Mouse (Mus musculus) MEL (cell line): ENCODE measurements around the gene Actr2. TPM values are rescaled to one million over a fixed set of nuclear protein-coding genes. Genes with fewer than 3 reads are reported as not detected.
A peak's percentile ranks its signal among the peaks of the same experiment; 100 is the strongest.

Source experiments
- DNase-seq: peaks from one replicate; pipeline ENCODE4 v3.0.0; 2011; ENCODE audit warnings: low read depth, low spot score
- H3K27ac ChIP-seq: 2 replicates; pipeline ENCODE4 v1.5.1; 2012; ENCODE audit warnings: low read depth, mild to moderate bottlenecking, control low read depth, low read length, moderate library complexity; ENCODE audit not compliant: control insufficient read depth
- H3K27me3 ChIP-seq, 2 experiments: fragments of 150-350 bp in 1 of 2; sonication (generic) in 1 of 2; 2 replicates each; pipeline ENCODE4 v1.6.1; 2012; ENCODE audit warnings: low read length in 2 of 2, mild to moderate bottlenecking in 2 of 2, improper control_type of control experiment in 1 of 2, moderate library complexity in 1 of 2; ENCODE audit not compliant: insufficient read depth in 2 of 2, control insufficient read depth in 1 of 2
- H3K36me3 ChIP-seq, 2 experiments: 2 replicates each; pipeline ENCODE4 v1.6.1; 2012 to 2014; ENCODE audit warnings: low read length in 2 of 2, improper control_type of control experiment in 1 of 2, inconsistent platforms in 1 of 2, mild to moderate bottlenecking in 1 of 2; ENCODE audit not compliant: insufficient read depth in 2 of 2, control insufficient read depth in 1 of 2
- H3K4me1 ChIP-seq, 2 experiments: fragments of 150-350 bp in 1 of 2; sonication (generic) in 1 of 2; 2 replicates each; pipeline ENCODE4 v1.6.1; 2012; ENCODE audit warnings: low read length in 2 of 2, improper control_type of control experiment in 1 of 2, mild to moderate bottlenecking in 1 of 2; ENCODE audit not compliant: insufficient read depth in 2 of 2, control insufficient read depth in 1 of 2
- H3K4me3 ChIP-seq, 2 experiments: fragments of 150-350 bp in 1 of 2; sonication (generic) in 1 of 2; 2 replicates each; pipeline ENCODE4 v1.5.1; 2012; ENCODE audit warnings: low read depth in 2 of 2, low read length in 2 of 2, mild to moderate bottlenecking in 2 of 2, moderate library complexity in 2 of 2, control low read depth in 1 of 2, improper control_type of control experiment in 1 of 2; ENCODE audit not compliant: control insufficient read depth in 1 of 2, insufficient read depth in 1 of 2
- H3K79me2 ChIP-seq: 2 replicates; pipeline ENCODE4 v1.6.1; 2012; ENCODE audit warnings: mild to moderate bottlenecking, low read length, moderate library complexity; ENCODE audit not compliant: control insufficient read depth, poor library complexity, insufficient read depth
- H3K9ac ChIP-seq: 2 replicates; pipeline ENCODE4 v1.6.1; 2012; ENCODE audit warnings: low read depth, mild to moderate bottlenecking, control low read depth, low read length, moderate library complexity; ENCODE audit not compliant: control insufficient read depth, poor library complexity, severe bottlenecking
- H3K9me3 ChIP-seq: fragments of 150-350 bp; sonication (generic); replicated peaks from 2 replicates; pipeline ENCODE4 v1.6.1; 2012; ENCODE audit warnings: mild to moderate bottlenecking, low read length, improper control_type of control experiment, moderate library complexity; ENCODE audit not compliant: insufficient read depth
- BHLHE40 ChIP-seq: IDR thresholded peaks from 2 replicates; pipeline ENCODE4 v1.6.1; 2012; ENCODE audit warnings: low read depth, mild to moderate bottlenecking, inconsistent platforms, low read length, improper control_type of control experiment, borderline replicate concordance
- CTCF ChIP-seq, 3 experiments: IDR thresholded peaks in 2 of 3; conservative IDR thresholded peaks in 1 of 3; 2 replicates each; pipeline ENCODE4 v1.5.1; 2011 to 2012; ENCODE audit warnings: low read length in 3 of 3, low read depth in 2 of 3, mild to moderate bottlenecking in 2 of 3, improper control_type of control experiment in 1 of 3, inconsistent platforms in 1 of 3, mixed read lengths in 1 of 3, moderate library complexity in 1 of 3; ENCODE audit not compliant: control insufficient read depth in 1 of 3, insufficient read depth in 1 of 3, poor library complexity in 1 of 3, severe bottlenecking in 1 of 3
- E2F4 ChIP-seq: IDR thresholded peaks from 2 replicates; pipeline ENCODE4 v1.6.1; 2011; ENCODE audit warnings: low read depth, low read length, improper control_type of control experiment, borderline replicate concordance
- ELF1 ChIP-seq: IDR thresholded peaks from 2 replicates; pipeline ENCODE4 v1.6.1; 2014; ENCODE audit warnings: low read depth, mild to moderate bottlenecking, inconsistent platforms, low read length, improper control_type of control experiment, moderate library complexity
- EP300 ChIP-seq, 2 experiments: IDR thresholded peaks; 2 replicates each; pipeline ENCODE4 v1.6.1; 2011; ENCODE audit warnings: improper control_type of control experiment in 2 of 2, low read length in 2 of 2, low read depth in 1 of 2, mild to moderate bottlenecking in 1 of 2
- ETS1 ChIP-seq: IDR thresholded peaks from 2 replicates; pipeline ENCODE4 v1.6.1; 2012; ENCODE audit warnings: low read depth, mild to moderate bottlenecking, inconsistent platforms, low read length, improper control_type of control experiment, moderate library complexity
- GATA1 ChIP-seq: IDR thresholded peaks from 2 replicates; pipeline ENCODE4 v1.6.1; 2011; ENCODE audit warnings: low read depth, low read length, improper control_type of control experiment
- JUND ChIP-seq: IDR thresholded peaks from 2 replicates; pipeline ENCODE4 v1.6.1; 2011; ENCODE audit warnings: low read depth, mild to moderate bottlenecking, improper control_type of control experiment, low read length
- MAFK ChIP-seq: IDR thresholded peaks from 2 replicates; pipeline ENCODE4 v1.6.1; 2011; ENCODE audit warnings: low read depth, mild to moderate bottlenecking, low read length, improper control_type of control experiment, borderline replicate concordance
- MEF2A ChIP-seq: IDR thresholded peaks from 2 replicates; pipeline ENCODE4 v1.6.1; 2014; ENCODE audit warnings: low read depth, mild to moderate bottlenecking, inconsistent platforms, low read length, improper control_type of control experiment; ENCODE audit not compliant: poor library complexity, insufficient replicate concordance, severe bottlenecking; ENCODE audit errors: extremely low read depth
- MXI1 ChIP-seq: IDR thresholded peaks from 2 replicates; pipeline ENCODE4 v1.6.1; 2011; ENCODE audit warnings: mild to moderate bottlenecking, low read depth, low read length, improper control_type of control experiment
- MYB ChIP-seq: IDR thresholded peaks from 2 replicates; pipeline ENCODE4 v1.6.1; 2011; ENCODE audit warnings: mild to moderate bottlenecking, low read depth, low read length, improper control_type of control experiment
- NRF1 ChIP-seq: IDR thresholded peaks from 2 replicates; pipeline ENCODE4 v1.6.1; 2014; ENCODE audit warnings: low read depth, mild to moderate bottlenecking, inconsistent platforms, low read length, improper control_type of control experiment, moderate library complexity; ENCODE audit not compliant: poor library complexity, insufficient read depth, severe bottlenecking
- POLR2A ChIP-seq, 2 experiments: IDR thresholded peaks; 2 replicates each; pipeline ENCODE4 v1.6.1; 2011 to 2012; ENCODE audit warnings: low read length in 2 of 2, mild to moderate bottlenecking in 2 of 2, control low read depth in 1 of 2, improper control_type of control experiment in 1 of 2, low read depth in 1 of 2, moderate library complexity in 1 of 2; ENCODE audit not compliant: control insufficient read depth in 1 of 2, insufficient read depth in 1 of 2, poor library complexity in 1 of 2
- POLR2AphosphoS2 ChIP-seq: IDR thresholded peaks from 2 replicates; pipeline ENCODE4 v1.6.1; 2011; ENCODE audit warnings: low read length, improper control_type of control experiment
- RAD21 ChIP-seq: IDR thresholded peaks from 2 replicates; pipeline ENCODE4 v1.6.1; 2011; ENCODE audit warnings: mild to moderate bottlenecking, low read depth, low read length, improper control_type of control experiment
- RCOR1 ChIP-seq: IDR thresholded peaks from 2 replicates; pipeline ENCODE4 v1.6.1; 2012; ENCODE audit warnings: low read depth, mild to moderate bottlenecking, inconsistent platforms, low read length, improper control_type of control experiment
- SIN3A ChIP-seq: IDR thresholded peaks from 2 replicates; pipeline ENCODE4 v1.6.1; 2012; ENCODE audit warnings: low read length, improper control_type of control experiment, inconsistent platforms
- SMC3 ChIP-seq: IDR thresholded peaks from 2 replicates; pipeline ENCODE4 v1.6.1; 2011; ENCODE audit warnings: low read depth, low read length, improper control_type of control experiment
- TAL1 ChIP-seq: IDR thresholded peaks from 2 replicates; pipeline ENCODE4 v1.6.1; 2012; ENCODE audit warnings: mild to moderate bottlenecking, inconsistent platforms, low read length, moderate library complexity, mixed read lengths
- TCF12 ChIP-seq: IDR thresholded peaks from 2 replicates; pipeline ENCODE4 v1.6.1; 2014; ENCODE audit warnings: low read depth, mild to moderate bottlenecking, inconsistent platforms, low read length, improper control_type of control experiment, moderate library complexity
- UBTF ChIP-seq: IDR thresholded peaks from 2 replicates; pipeline ENCODE4 v1.6.1; 2012; ENCODE audit warnings: low read depth, mild to moderate bottlenecking, inconsistent platforms, low read length, improper control_type of control experiment, moderate library complexity, borderline replicate concordance; ENCODE audit not compliant: insufficient read depth
- USF1 ChIP-seq: IDR thresholded peaks from 2 replicates; pipeline ENCODE4 v1.6.1; 2014; ENCODE audit warnings: low read depth, mild to moderate bottlenecking, inconsistent platforms, low read length, improper control_type of control experiment, moderate library complexity
- ZC3H11A ChIP-seq: IDR thresholded peaks from 2 replicates; pipeline ENCODE4 v1.6.1; 2012; ENCODE audit warnings: low read depth, mild to moderate bottlenecking, inconsistent platforms, low read length, improper control_type of control experiment
- ZKSCAN1 ChIP-seq: IDR thresholded peaks from 2 replicates; pipeline ENCODE4 v1.6.1; 2012; ENCODE audit warnings: low read depth, mild to moderate bottlenecking, inconsistent platforms, low read length, improper control_type of control experiment, moderate library complexity
- ZNF384 ChIP-seq: IDR thresholded peaks from 2 replicates; pipeline ENCODE4 v1.6.1; 2012; ENCODE audit warnings: low read depth, mild to moderate bottlenecking, inconsistent platforms, low read length, improper control_type of control experiment
- polyA plus RNA-seq, 2 experiments: library from polyadenylated mRNA; stranded (reverse) in 1 of 2; unstranded in 1 of 2; fragments of >175 nt in 1 of 2; fragments of >200 nt in 1 of 2; gene quantifications; 2 replicates each; pipeline versions ENCODE4 v1.2.1 to v1.2.4; 2012; ENCODE audit warnings: low replicate concordance in 2 of 2, low read depth in 1 of 2; ENCODE audit not compliant: insufficient read length in 2 of 2, insufficient read depth in 1 of 2, missing spikeins in 1 of 2
- total RNA-seq: library from RNA; depleted of rRNA; stranded (reverse); fragments of 300-350 nt; gene quantifications from 2 replicates; pipeline ENCODE4 v1.2.3, GENCODE M21; 2012

Gene Actr2
- total and polyA plus RNA-seq, 3 experiments, result 40.0 to 172 (median 160) TPM

DNA sequence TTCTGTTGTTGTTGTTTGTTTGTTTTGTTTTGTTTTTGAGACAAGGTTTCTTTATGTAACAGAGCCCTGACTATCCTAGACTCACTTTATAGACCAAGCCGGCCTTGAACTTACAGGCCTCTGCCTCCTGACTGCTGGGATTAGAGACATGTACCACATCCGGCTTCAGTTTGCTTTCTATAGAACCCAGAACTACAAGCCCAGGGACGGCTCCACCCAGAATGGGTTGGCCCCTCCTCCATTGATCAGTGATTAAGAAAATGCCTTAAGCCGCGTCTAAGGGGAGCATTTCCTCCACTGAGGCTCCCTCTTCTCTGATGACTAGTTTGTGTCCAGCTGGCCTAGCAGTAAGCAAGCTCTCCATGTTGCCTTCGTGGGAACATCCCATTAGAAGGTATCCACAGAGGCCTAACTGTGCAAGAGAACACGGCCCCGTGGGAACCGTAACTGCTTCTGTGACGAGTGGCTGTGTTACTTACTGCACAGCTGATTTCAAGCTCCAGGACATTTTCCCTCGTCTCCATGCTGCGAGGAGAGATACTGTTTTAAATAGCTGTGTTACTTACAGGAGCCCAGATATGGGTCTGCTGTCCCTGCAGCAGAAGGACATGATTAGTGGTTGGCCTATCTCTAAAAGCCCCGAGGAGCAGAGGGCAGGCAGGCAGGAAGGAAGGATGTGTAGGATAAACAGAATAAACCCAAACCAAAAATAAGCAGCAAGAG is 59.7 kb downstream of the Actr2 start:
- no peak overlapping the region for H3K27ac ChIP-seq
- H3K36me3 ChIP-seq, result peaks cover 0 to 9% of the 10 kb centered on the region in 2 experiments; a peak in 3 of 4 replicates
- TF ChIP-seq BHLHE40 (no peak), GATA1 (peak; percentile 39), RCOR1 (peak; percentile 11; the same call in 1 of the 2 replicates), POLR2AphosphoS2 (no peak), EP300 (IDR thresholded peaks at IDR 0.05; ENCODE audit: low read depth in 1 of 2, low read length in 2 of 2) (peak; percentile 63 to 69), USF1 (no peak), SMC3 (peak; percentile 26), ETS1 (no peak), TCF12 (peak; percentile 42; the same call in 1 of the 2 replicates), UBTF (no peak), TAL1 (peak; percentile 52)
- H3K9me3 ChIP-seq, result no peaks in the 10 kb centered on the region
- H3K4me3 ChIP-seq, result no peak overlapping the region
- peak; percentile 70 for DNase-seq
- no peaks in the 10 kb centered on the region for H3K27me3 ChIP-seq
- no peaks in the 10 kb centered on the region for H3K79me2 ChIP-seq
- no peak overlapping the region for H3K9ac ChIP-seq
- H3K4me1 ChIP-seq, result peaks cover 6 to 9% of the 10 kb centered on the region in 2 experiments; a peak in 3 of 4 replicates

DNA sequence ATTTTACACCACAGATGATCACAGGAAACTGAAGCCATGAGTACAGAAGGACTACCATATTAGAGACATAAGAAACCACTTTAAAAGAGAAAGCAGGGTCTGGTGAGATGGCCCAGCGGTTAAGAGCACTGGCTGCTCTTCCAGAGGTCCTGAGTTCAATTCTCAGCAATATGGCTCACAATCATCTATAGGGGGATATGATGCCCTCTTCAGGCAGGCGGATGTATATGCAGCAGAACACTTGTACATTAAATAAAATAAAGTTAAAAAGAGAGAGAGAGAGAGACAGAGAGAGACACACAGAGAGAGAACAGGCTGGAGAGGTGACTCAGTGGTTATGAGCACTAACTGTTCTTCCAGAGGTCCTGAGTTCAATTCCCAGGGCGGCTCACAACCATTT is 67.1 kb downstream of the Actr2 start:
- H3K27me3 ChIP-seq, result no peaks in the 10 kb centered on the region
- H3K79me2 ChIP-seq, result no peaks in the 10 kb centered on the region
- H3K9ac ChIP-seq, result no peak overlapping the region
- peak; percentile 44 for DNase-seq
- no peak overlapping the region for H3K27ac ChIP-seq
- TF ChIP-seq RAD21 (peak; percentile 45), SMC3 (peak; percentile 66), ELF1 (no peak), NRF1 (no peak), ZKSCAN1 (no peak), EP300 (IDR thresholded peaks at IDR 0.05; ENCODE audit: low read depth in 1 of 2, low read length in 2 of 2) (no peak), MEF2A (no peak), JUND (no peak), GATA1 (no peak), E2F4 (no peak), MXI1 (no peak), UBTF (no peak), USF1 (no peak), ZNF384 (no peak), BHLHE40 (no peak), MYB (no peak), TCF12 (no peak), POLR2AphosphoS2 (no peak), MAFK (no peak), ZC3H11A (peak; percentile 42; the same call in 1 of the 2 replicates), SIN3A (no peak), POLR2A (IDR thresholded peaks at IDR 0.05; ENCODE audit: control insufficient read depth in 1 of 2, insufficient read depth in 1 of 2, low read depth in 1 of 2, low read length in 2 of 2, poor library complexity in 1 of 2) (no peak), CTCF (IDR thresholded peaks at IDR 0.05 in 2 of 3, conservative IDR thresholded peaks at IDR 0.05 in 1 of 3; ENCODE audit: control insufficient read depth in 1 of 3, insufficient read depth in 1 of 3, low read depth in 2 of 3, low read length in 3 of 3, poor library complexity in 1 of 3, severe bottlenecking in 1 of 3) (peak; percentile 14 to 58 (median 33); a peak in 4 of 6 replicates)
- no peaks in the 10 kb centered on the region for H3K9me3 ChIP-seq
- H3K4me1 ChIP-seq, result peaks cover 3 to 7% of the 10 kb centered on the region in 2 experiments; a peak in 3 of 4 replicates
- peaks cover 0 to 3% of the 10 kb centered on the region in 2 experiments; a peak in 1 of 4 replicates for H3K36me3 ChIP-seq
- H3K4me3 ChIP-seq, result no peak overlapping the region
